Mouse (Mus musculus): ENCODE measurements at regions not wholly inside any gene's neighbourhood (a gene's known extent, or its start where the extent isn't known, plus 50 kb on each side); places are given as distances from the start of the nearest gene placed in this dataset.

GRCm38 (mm10) chr9:113601451-113601850 is 106.6 kb downstream of the Pdcd6ip start:
- DNase-seq (ENCODE audit: low read depth, low spot score): no peak

- no peak for DNase-seq (ENCODE audit: low read depth, low spot score)
Observed at GRCm38 (mm10) chr9:113587260-113587659, 120.8 kb downstream of the Pdcd6ip start.

DNA sequence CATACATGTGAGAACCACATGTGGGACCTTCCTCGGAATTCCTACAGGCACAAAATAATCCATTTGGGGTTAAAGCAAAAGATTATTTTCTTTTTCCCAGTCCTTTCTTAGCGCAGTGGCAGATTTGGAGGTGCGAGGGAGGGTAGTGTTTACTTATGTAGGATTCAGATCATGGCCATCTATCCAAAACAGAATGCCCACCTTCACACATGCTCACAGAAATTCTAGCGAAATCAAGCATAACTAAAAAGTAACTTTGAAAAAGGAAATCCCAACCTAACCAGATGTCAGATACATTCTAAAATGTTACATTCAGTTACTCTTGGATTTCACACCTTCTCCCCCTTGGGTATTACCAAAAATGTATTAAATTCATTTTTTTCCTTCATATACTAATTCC is 121.6 kb downstream of the Pdcd6ip start:
- DNase-seq (ENCODE audit: low read depth, low spot score): no peak

DNA sequence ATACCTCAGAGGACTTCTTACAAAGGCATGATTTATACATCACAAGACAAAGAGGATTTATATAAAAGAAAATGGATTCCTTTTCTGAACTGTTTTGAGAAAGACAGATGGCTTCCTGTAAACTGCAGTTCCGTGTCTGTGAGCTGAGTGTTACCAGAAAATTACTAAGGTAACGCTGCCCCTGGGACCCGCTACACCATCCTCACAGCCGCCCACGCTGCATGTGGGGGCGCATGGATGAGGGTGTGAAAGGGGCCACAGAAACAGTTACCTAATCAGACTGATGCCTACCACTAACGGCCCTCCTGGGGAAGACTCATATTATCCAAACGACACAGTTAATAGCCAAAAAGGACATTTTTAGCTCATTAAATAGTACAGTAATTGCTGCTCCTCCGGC is 129.8 kb downstream of the Pdcd6ip start:
- no peak for DNase-seq (ENCODE audit: low read depth, low spot score)

- no peak for DNase-seq (ENCODE audit: low read depth, low spot score)
Observed at GRCm38 (mm10) chr9:113568849-113569248, 139.2 kb downstream of the Pdcd6ip start.

GRCm38 (mm10) chr9:113567705-113568104 is 140.4 kb downstream of the Pdcd6ip start:
- no peak for DNase-seq (ENCODE audit: low read depth, low spot score)

DNA sequence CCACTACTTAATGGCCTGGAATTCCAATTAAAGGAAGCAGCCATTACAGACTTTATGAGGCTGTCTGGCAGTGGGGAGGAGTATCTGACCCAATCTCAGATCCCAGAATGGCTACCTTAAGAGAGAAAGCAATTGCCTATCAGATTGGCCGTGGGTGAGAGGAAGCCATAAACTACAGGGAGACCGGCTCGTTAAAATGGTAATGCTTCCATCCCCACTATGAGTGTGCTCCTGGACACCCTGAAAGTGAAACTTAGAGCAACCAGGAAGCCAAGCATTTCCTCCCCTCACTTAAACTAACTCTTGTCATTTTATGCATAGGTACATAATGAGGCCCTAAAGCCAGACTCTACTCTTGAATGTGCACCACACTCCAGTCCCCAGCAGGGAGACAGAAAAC is 141.4 kb downstream of the Pdcd6ip start:
- DNase-seq (ENCODE audit: low read depth, low spot score): no peak

DNA sequence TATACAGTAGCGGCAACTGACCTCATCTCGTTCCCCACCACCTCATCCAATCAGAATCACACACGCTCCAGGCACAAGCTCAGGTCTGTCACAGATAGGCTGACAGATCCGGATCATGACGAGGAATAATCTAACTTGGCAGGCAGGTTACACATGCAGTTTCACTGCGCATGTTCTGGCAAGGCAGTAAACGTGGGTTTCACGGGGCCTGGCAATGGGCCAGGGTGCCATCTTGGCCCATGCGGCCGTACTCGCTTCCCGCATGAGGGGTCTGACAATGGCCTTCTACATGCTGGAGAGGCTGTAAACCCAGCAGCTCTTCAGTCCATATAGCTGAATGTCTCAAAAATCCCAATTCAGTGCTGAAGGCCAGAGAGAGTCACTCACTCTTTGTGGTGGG is 154.1 kb downstream of the Pdcd6ip start:
- DNase-seq (ENCODE audit: low read depth, low spot score): no peak

DNA sequence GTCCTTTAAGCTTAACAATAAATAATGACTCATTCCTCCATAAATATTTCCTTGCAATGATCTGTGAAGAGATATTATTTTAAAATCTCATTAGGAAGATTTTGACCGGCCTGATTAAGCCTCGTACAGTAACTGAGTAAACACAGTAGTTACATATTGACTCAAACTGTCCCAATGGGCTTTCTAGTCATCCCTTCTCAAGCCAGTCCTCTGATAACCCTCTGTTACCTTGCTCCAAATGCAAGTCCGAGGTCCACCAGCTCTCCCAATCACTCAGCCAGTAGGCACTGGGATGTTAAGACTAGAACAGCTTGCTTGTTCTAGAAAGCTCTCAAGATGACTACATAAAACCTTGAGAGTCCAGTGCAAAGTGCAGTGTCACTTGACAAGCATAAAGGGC is 160.6 kb downstream of the Pdcd6ip start:
- DNase-seq (ENCODE audit: low read depth, low spot score): no peak

DNA sequence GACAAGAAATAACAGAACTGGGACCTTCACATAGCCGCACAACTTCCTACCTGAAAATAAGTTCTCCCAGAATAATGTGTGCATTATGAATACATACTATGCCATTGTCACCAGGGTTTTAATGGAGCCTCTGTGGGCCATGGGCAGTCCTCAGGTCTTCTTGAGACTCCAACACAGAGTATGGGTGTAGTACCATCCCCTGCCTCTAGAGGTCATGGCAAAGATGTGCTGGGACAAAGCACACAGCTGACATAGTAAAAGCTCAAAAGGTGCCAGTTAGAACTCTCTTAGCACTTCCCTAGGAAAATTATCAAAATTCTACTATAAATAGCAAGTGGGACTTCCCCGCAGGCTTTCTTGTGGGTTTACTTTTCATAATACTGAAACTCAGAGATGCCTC is 179.5 kb downstream of the Pdcd6ip start:
- peak; percentile 34 for DNase-seq (ENCODE audit: low read depth, low spot score)

- no peak for DNase-seq (ENCODE audit: low read depth, low spot score)
Observed at GRCm38 (mm10) chr9:113524307-113524706, 183.8 kb downstream of the Pdcd6ip start.

DNA sequence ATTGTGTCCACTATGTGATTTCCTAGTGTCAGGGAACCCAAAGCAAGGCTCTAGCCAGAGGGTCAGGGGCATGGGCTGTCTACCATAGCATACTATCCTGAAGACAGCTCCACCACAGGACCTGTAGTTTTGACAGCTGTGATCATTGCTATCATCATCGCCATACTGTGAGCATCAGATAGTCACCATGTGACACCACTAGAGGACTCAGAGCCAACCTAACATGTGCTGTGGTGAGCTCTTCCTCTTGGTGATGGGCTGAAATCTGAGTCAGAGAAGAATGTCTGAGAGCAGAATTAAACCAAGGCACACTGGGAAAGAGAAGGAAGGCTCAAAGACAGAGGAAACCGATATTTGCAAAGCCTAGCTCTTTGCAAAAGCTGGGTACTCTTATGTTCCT is 184.9 kb downstream of the Pdcd6ip start:
- DNase-seq (ENCODE audit: low read depth, low spot score): no peak

DNA sequence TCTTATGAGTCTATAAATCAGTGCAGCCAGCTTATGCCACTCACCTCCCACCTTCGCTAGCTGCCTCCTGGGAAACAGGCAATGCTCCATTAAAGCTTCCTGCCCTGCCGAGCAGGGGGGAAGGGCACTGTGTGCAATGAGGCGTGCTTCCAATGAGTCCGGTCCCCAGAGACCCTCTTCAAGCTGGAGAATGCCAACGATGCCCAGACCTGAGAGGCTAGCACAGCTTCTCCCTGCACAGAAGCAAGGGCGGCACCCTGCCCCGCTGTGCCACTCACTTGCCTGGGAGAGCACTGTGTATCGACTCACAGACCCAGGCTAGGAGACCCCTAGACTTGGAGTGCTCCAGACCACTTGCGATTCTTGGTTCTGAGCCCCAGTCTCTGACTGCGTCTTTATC is 188.3 kb downstream of the Pdcd6ip start:
- DNase-seq (ENCODE audit: low read depth, low spot score): no peak

GRCm38 (mm10) chr9:113518482-113518881 is 189.6 kb downstream of the Pdcd6ip start:
- no peak for DNase-seq (ENCODE audit: low read depth, low spot score)

DNA sequence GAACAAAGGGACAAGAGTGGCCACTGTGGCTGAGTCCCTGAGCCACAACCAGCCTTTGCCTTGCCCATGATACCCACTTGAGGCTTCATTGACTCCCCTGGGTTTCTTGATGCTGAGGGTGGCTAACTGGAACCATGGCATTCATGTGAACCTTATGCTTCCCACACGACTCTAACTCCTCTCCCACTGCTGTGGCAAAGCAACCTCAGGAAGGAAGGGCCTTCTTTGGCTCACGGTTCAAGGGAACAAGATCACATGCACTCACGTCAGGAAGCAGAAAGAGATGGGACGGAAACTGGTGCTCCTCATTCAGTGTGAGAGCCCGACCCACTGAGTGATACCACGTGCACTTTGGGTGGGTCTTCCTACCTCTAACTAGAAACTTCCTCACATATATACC is 190.3 kb downstream of the Pdcd6ip start:
- DNase-seq (ENCODE audit: low read depth, low spot score): no peak

DNA sequence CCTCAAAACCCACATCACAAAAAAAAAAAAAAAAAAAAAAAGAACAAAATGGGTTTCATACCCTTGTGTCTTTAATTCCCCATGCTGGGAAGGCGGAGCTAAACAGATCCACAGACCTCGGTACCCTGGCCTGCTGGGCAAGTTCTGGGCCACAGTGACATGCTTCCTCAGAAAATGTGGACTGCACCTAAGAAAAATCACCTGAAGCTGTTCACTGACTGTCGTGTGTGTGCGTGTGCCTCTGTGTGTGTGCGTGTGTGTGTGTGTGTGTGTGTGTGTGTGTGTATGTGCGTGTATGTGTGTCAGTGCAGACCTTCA is 192.4 kb downstream of the Pdcd6ip start:
- DNase-seq (ENCODE audit: low read depth, low spot score): no peak

DNA sequence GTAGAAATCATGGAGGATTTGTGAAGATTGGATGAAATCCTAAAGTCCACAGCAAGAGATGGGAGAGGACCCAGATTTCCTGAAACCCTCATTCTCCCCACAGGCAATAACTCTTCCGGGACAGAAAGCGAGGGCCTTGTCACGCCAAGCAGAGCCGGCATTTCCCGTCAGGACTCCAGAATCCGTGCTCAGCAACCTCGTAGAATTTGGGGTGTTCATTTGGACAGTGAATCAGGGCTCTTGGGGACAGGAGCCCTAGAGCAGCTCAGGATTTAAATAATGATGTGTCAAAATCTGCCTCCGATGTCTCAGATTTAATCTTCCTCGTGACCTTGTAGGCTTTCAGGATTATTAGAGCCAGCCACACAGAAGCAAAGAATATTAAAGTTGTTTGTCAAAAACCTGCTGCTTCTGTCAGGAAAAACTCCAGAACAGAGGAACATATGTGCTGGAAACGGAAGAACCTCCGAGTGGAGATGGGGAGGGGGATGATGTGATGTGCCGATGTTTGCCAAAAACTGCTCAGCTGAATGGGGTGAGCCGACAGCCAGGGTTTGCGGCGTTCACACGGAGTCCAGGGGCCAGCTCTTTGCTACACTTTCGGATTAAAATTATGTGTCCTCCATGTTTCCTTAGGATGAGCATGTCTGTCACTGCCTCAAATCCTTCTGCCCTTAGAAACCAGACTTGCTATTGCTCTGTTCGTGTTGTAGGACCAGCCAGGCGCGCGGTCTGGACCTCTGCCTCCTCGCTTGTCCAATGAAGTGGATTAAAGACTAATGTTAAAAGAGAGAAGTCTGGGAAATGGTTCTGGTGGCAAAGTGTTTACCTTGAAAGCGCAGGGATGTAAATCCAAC is 193.0 kb downstream of the Pdcd6ip start:
- DNase-seq (ENCODE audit: low read depth, low spot score): no peak

GRCm38 (mm10) chr9:113511302-113511701 is 196.8 kb downstream of the Pdcd6ip start:
- DNase-seq (ENCODE audit: low read depth, low spot score): no peak

GRCm38 (mm10) chr9:113509368-113509767 is 198.7 kb downstream of the Pdcd6ip start:
- no peak for DNase-seq (ENCODE audit: low read depth, low spot score)

DNA sequence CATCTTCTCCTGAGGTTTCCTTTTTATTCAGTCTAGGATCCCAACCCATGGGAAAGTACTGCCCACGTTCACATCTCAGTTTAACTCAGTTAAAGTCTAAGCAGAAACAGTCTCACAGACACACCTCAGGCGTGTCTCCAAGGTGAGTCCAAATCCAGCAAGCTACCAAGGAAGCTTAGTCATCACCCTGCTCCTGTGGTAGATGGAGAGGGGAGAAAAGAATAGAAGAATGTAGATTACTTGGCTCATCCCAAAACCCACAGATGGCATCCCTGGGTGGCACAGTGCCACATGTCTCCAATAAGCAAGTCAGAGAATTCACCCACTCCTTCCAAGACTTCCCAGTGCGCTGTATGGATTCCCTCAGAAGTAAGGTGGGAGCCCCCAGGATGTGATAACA is 199.2 kb downstream of the Pdcd6ip start:
- no peak for DNase-seq (ENCODE audit: low read depth, low spot score)

DNA sequence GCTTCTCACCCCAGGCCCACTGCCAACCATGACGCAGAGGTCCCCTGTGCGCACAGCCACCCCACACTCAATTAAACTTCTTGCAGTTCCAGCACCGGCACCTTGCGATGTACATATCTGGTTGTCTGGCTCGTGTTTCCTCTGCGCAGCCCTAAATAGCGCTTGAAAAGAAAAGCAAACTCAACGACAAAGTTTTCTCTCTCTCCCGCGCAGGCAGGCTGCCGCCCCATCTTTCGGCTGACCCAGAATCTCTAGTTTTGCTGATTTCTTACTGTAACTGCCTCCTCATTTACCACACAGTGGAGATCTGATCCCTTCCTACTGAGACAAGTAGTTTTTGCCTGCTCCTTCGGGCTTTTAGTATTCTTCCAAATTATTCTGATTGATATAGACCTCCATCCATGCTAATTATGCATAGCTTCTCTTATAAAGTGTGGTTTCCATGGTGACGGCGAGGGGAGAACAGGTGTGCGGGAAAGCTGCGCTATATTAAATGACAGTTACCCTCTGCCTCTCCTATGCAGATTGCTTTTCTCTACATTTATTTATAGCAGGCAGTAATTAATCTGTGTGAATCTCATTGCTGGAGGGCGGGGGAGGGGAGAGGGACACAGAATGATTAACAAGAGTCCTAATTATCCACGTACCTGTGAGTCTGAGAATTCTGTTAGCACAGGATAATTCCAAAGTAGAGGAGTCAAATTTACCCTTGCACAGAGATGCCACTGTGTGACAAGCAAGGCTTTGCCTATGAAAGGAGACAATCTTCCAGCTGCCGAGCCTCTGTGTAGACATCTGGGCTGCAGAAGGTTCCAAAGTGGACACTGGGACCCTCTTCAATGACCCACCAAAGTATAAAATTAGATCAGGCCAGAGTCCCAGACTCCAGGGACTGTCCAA is 200.2 kb downstream of the Pdcd6ip start:
- no peak for DNase-seq (ENCODE audit: low read depth, low spot score)

DNA sequence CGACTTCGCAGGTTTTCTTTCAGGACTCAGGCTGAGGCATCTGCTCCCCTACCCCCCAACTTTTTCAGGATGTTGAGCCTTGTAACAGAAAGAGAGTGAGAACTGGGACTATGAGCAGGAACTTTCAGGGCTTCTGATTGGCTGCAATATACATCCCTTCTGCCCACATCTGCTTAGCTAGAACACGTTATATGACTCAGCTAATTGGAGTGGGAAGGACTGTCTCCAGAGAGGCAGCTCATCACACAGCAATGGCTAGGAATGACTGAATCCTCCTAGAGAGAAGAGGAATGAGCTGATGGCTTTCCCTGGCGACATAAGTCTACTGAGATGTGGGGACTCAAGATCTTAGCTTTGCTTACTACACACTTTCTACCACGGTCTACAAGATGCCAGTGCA is 208.8 kb downstream of the Pdcd6ip start:
- no peak for DNase-seq (ENCODE audit: low read depth, low spot score)

DNA sequence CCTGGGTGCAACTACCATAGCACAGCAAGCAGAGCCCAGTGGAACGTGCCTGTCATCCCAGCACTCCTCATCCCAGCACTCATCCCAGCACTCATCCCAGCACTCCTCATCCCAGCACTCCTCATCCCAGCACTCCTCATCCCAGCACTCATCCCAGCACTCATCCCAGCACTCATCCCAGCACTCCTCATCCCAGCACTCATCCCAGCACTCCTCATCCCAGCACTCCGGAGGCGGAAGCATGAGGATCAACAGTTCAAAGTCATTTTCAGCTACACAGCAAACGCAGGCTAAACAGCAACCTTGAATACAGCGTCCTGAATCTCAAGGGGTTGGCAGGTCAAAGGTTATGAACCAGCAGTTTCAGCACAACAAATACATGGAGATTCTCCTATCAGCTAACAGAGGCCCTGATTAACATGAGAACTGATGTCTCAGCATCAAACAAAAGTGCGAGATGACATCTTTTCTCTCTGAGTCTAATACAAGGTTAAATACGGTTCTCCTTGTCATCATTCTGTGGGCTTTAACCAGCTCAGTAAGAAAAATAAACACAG is 211.8 kb downstream of the Pdcd6ip start:
- no peak for DNase-seq (ENCODE audit: low read depth, low spot score)

All from 3T3-L1 (cell line).